ENCODE assay signal across 12 mouse cellular contexts in the genomic region with DNA sequence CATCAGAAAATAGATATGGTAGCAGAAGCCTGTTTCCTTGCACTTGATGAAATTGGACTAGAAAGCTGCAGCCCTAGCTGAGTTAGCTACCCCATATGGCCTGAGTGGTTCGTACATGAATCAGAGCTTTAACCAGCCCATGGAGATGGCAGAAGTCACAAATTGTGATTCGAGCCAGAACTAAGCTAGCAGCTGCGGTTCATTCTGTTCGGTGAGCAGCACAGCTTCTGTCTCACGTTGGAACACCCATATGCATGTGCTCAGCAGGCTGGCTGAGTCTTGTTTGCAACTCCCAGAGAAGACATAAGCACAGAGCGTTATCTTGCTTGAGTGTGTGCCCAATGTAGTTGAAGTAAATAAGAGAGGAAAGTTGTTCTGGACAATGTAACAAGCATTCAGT. TPM values are rescaled to one million over a fixed set of nuclear protein-coding genes. Genes with fewer than 3 reads are reported as not detected.
DNase-seq lines count a peak whose midpoint lies in the region; ATAC-seq lines count a peak whose summit lies in the region.
"Had no signal": no experiment of that assay in that cellular context is flagged by ENCODE, and none has a peak within 500 bp of the region (broad histone marks: within the 10 kb centered on the region; RNA-seq: fewer than 3 reads in every experiment).

No protein-coding gene starts in this region.

- DNase-seq in forebrain, embryonic 11.5 days (ENCODE audit: low spot score) = no peak
- DNase-seq in frontal cortex, postnatal 10 days (ENCODE audit: low spot score in 2 of 2) = peak; percentile 25 to 42
- DNase-seq in layer of hippocampus, postnatal 36 days = peak; percentile 82 to 85
- DNase-seq in right cerebral cortex, postnatal 14 days = peak; percentile 29
- no peak for DNase-seq in liver
- DNase-seq in kidney, postnatal 10 days = no peak
- no peak for DNase-seq in thymus, adult 18-20 months
- DNase-seq: lung, postnatal 4 days had no signal

- H3K36me3 ChIP-seq in forebrain, embryonic 13.5 days (ENCODE audit: poor library complexity, severe bottlenecking) = no peaks in the 10 kb centered on the region
- no peaks in the 10 kb centered on the region for H3K36me3 ChIP-seq in forebrain, embryonic 11.5 days (ENCODE audit: control insufficient read depth, insufficient read depth, low read length)
- H3K36me3 ChIP-seq: liver, embryonic 15.5 days had no signal

- peak; percentile 74 for ATAC-seq in forebrain, embryonic 13.5 days
- no peak for ATAC-seq in forebrain, embryonic 11.5 days (replicated peaks; ENCODE audit: low FRiP score)
- ATAC-seq: activated CD4-positive, CD25-positive, alpha-beta regulatory T cell, adult 4 months; midbrain, embryonic 16.5 days had no signal

- H3K27ac ChIP-seq in forebrain, embryonic 13.5 days = no peak overlapping the region
- H3K27ac ChIP-seq in forebrain, embryonic 11.5 days (ENCODE audit: low read depth, low read length) = no peak overlapping the region
- H3K27ac ChIP-seq: liver, embryonic 15.5 days had no signal

- H3K9ac ChIP-seq in forebrain, embryonic 13.5 days = no peak overlapping the region
- no peak overlapping the region for H3K9ac ChIP-seq in forebrain, embryonic 11.5 days (ENCODE audit: low read length)
- H3K9ac ChIP-seq: liver, embryonic 15.5 days had no signal

- H3K9me3 ChIP-seq in forebrain, embryonic 13.5 days (replicated peaks) = peaks cover 7% of the 10 kb centered on the region; the same call in 1 of the 2 replicates
- H3K9me3 ChIP-seq in forebrain, embryonic 11.5 days (ENCODE audit: control insufficient read depth, low read length) = no peaks in the 10 kb centered on the region; the same call in 1 of the 2 replicates
- H3K9me3 ChIP-seq: liver, embryonic 15.5 days had no signal

- H3K4me1 ChIP-seq in forebrain, embryonic 13.5 days = no peaks in the 10 kb centered on the region
- H3K4me1 ChIP-seq in forebrain, embryonic 11.5 days (replicated peaks; ENCODE audit: control insufficient read depth, insufficient read depth, low read length) = no peaks in the 10 kb centered on the region
- H3K4me1 ChIP-seq: liver, embryonic 15.5 days had no signal

- H3K4me2 ChIP-seq in forebrain, embryonic 13.5 days = no peak overlapping the region
- H3K4me2 ChIP-seq in forebrain, embryonic 11.5 days (ENCODE audit: low read depth, low read length, severe bottlenecking) = no peak overlapping the region
- H3K4me2 ChIP-seq: liver, embryonic 15.5 days had no signal

- no peak overlapping the region for H3K4me3 ChIP-seq in forebrain, embryonic 13.5 days
- no peak overlapping the region for H3K4me3 ChIP-seq in forebrain, embryonic 11.5 days (ENCODE audit: low read depth, low read length)
- H3K4me3 ChIP-seq: liver, embryonic 15.5 days had no signal

- no peaks in the 10 kb centered on the region for H3K27me3 ChIP-seq in forebrain, embryonic 13.5 days
- no peaks in the 10 kb centered on the region for H3K27me3 ChIP-seq in forebrain, embryonic 11.5 days (ENCODE audit: control insufficient read depth, insufficient read depth, low read length)
- H3K27me3 ChIP-seq: liver, embryonic 15.5 days had no signal

- WGBS in forebrain, embryonic 13.5 days = 82% methylated on average over 6 of the region's 6 CpGs
- 89% methylated on average over 6 of the region's 6 CpGs for WGBS in forebrain, embryonic 11.5 days

RNA-seq across cellular contexts. Expression of a gene that starts 32.9 kb away (rescaled TPM):
- polyA plus RNA-seq in forebrain, embryonic 13.5 days (2015; fragmentation: Nextera tagmentation; extraction: Ambion mirVana) = 12.0 and 13.8 TPM in 2 replicates
- polyA plus RNA-seq in forebrain, embryonic 11.5 days (2014; fragmentation: Nextera tagmentation; extraction: Ambion mirVana) = 14.2 and 15.0 TPM in 2 replicates
- total RNA-seq in layer of hippocampus, postnatal 36 days (2021) = 10 to 100 TPM; 12.3 to 13.2 TPM

RNA-seq across cellular contexts. Expression of a gene that starts 33.0 kb away (rescaled TPM):
- 600 and 616 TPM in 2 replicates for polyA plus RNA-seq in forebrain, embryonic 13.5 days (2015; fragmentation: Nextera tagmentation; extraction: Ambion mirVana)
- polyA plus RNA-seq in forebrain, embryonic 11.5 days (2014; fragmentation: Nextera tagmentation; extraction: Ambion mirVana) = 695 and 710 TPM in 2 replicates
- 100 to 1,000 TPM; 246 to 254 TPM for total RNA-seq in layer of hippocampus, postnatal 36 days (2021)

Comparison
In these comparisons a context has a peak if more than half of its experiments do, and no peak if none do; other contexts are left out.
1. DNase-seq: peak in frontal cortex, postnatal 10 days (2 of 2), layer of hippocampus, postnatal 36 days (2 of 2) and right cerebral cortex, postnatal 14 days (single experiment); none in forebrain, embryonic 11.5 days (single experiment), liver (single experiment), kidney, postnatal 10 days (single experiment) and thymus, adult 18-20 months (0 of 2).